Mouse (Mus musculus) stomach, embryonic 16.5 days (tissue): ENCODE measurements around the gene Barx2. TPM values are rescaled to one million over a fixed set of nuclear protein-coding genes. Genes with fewer than 3 reads are reported as not detected.
A peak's percentile ranks its signal among the peaks of the same experiment; 100 is the strongest.
"Not testable (repeated sequence)": the region's sequence is repeated elsewhere in the genome, so short reads cannot be mapped to it uniquely, and the experiment has no call there.

Source experiments
- ATAC-seq: fragments of 200-750 bp; cut with Nextera tagmentation; 2 replicates; pipeline ENCODE4 v1.8.0; 2017; ENCODE audit warnings: moderate number of reproducible peaks, moderate TSS enrichment; ENCODE audit not compliant: insufficient read depth, low FRiP score
- H3K27ac ChIP-seq: fragments of 300-500 bp; sonication (generic); 2 replicates; pipeline ENCODE4 v1.5.1; 2014; ENCODE audit warnings: low read length
- H3K27me3 ChIP-seq: fragments of 300-500 bp; sonication (generic); 2 replicates; pipeline ENCODE4 v1.6.1; 2014; ENCODE audit warnings: low read length, control low read depth, mixed read lengths; ENCODE audit not compliant: control insufficient read depth, insufficient read depth
- H3K36me3 ChIP-seq: fragments of 300-500 bp; sonication (generic); 2 replicates; pipeline ENCODE4 v1.6.1; 2014; ENCODE audit warnings: low read length; ENCODE audit not compliant: control insufficient read depth, insufficient read depth
- H3K4me1 ChIP-seq: fragments of 300-500 bp; sonication (generic); 2 replicates; pipeline ENCODE4 v1.6.1; 2014; ENCODE audit warnings: low read length, control low read depth, mixed read lengths; ENCODE audit not compliant: control insufficient read depth, insufficient read depth
- H3K4me2 ChIP-seq: fragments of 300-500 bp; sonication (generic); 2 replicates; pipeline ENCODE4 v1.6.1; 2014; ENCODE audit warnings: low read depth, low read length, mixed read lengths
- H3K4me3 ChIP-seq: fragments of 300-500 bp; sonication (generic); replicated peaks from 2 replicates; pipeline ENCODE4 v1.5.1; 2014; ENCODE audit warnings: mild to moderate bottlenecking, low read length
- H3K9ac ChIP-seq: fragments of 300-500 bp; sonication (generic); 2 replicates; pipeline ENCODE4 v1.6.1; 2014; ENCODE audit warnings: low read length
- H3K9me3 ChIP-seq: fragments of 300-500 bp; sonication (generic); replicated peaks from 2 replicates; pipeline ENCODE4 v1.6.1; 2016; ENCODE audit warnings: low read length, control low read depth; ENCODE audit not compliant: control insufficient read depth
- WGBS: fragments of 180-500 bp; shearing (Covaris S2); extraction: QIAGEN DNeasy Blood & Tissue Kit; methylation state at CpG from one replicate; pipeline ENCODE4 v1.1.7; 2014; 5-methylcytosine and 5-hydroxymethylcytosine counted together
- polyA plus RNA-seq: library from polyadenylated mRNA; unstranded; fragments of >200 nt; fragmentation: Nextera tagmentation; extraction: Ambion mirVana; gene quantifications from 2 replicates; pipeline ENCODE4 v1.2.1, GENCODE M21; 2015

Barx2 gene
- 1.4 and 2.2 TPM in 2 replicates for polyA plus RNA-seq

GRCm38 (mm10) chr9:31912921-31913738 is at the start of gene Barx2:
Barx2 (minus strand) TSS chr9:31913462.
- H3K4me1 ChIP-seq = peaks cover 8% of the 10 kb centered on the region; the same call in 1 of the 2 replicates
- H3K27me3 ChIP-seq = peaks cover 64% of the 10 kb centered on the region
- peak within 1 kb of the TSS; percentile 59 for H3K4me3 ChIP-seq
- H3K36me3 ChIP-seq = no peaks in the 10 kb centered on the region
- H3K9me3 ChIP-seq = no peaks in the 10 kb centered on the region
- H3K4me2 ChIP-seq = peak within 1 kb of the TSS; percentile 90
- peak within 1 kb of the TSS; percentile 64 for H3K9ac ChIP-seq
- H3K27ac ChIP-seq = peak within 1 kb of the TSS; percentile 5; the same call in 1 of the 2 replicates
- ATAC-seq = peak; percentile 81
- under 1% methylated on average over 74 of the region's 81 CpGs for WGBS

- H3K4me2 ChIP-seq = no peak overlapping the region
- H3K27me3 ChIP-seq = no peaks in the 10 kb centered on the region
- WGBS = 40% methylated on average over 1 of the region's 1 CpGs
- no peaks in the 10 kb centered on the region for H3K9me3 ChIP-seq
- H3K9ac ChIP-seq = no peak overlapping the region
- H3K36me3 ChIP-seq = no peaks in the 10 kb centered on the region
- H3K4me1 ChIP-seq = no peaks in the 10 kb centered on the region
- H3K27ac ChIP-seq = no peak overlapping the region
- no peak for ATAC-seq
- H3K4me3 ChIP-seq = no peak overlapping the region
Measured at GRCm38 (mm10) chr9:31962265-31962664, 49.0 kb upstream of the Barx2 start.

- Histone ChIP-seq H3K4me1 (no peaks in the 10 kb centered on the region), H3K9ac (no peak overlapping the region), H3K4me2 (no peak overlapping the region), H3K36me3 (no peaks in the 10 kb centered on the region), H3K4me3 (no peak overlapping the region), H3K27me3 (no peaks in the 10 kb centered on the region), H3K27ac (no peak overlapping the region), H3K9me3 (no peaks in the 10 kb centered on the region)
- WGBS = 63% methylated on average over 2 of the region's 2 CpGs
- no peak for ATAC-seq
Measured at GRCm38 (mm10) chr9:31960488-31960887, 47.2 kb upstream of the Barx2 start.

GRCm38 (mm10) chr9:31958120-31958519 is 44.9 kb upstream of the Barx2 start:
- no peaks in the 10 kb centered on the region for H3K36me3 ChIP-seq
- no peak overlapping the region for H3K4me3 ChIP-seq
- no peak overlapping the region for H3K27ac ChIP-seq
- no peak for ATAC-seq
- H3K27me3 ChIP-seq = no peaks in the 10 kb centered on the region
- no peaks in the 10 kb centered on the region for H3K4me1 ChIP-seq
- H3K9me3 ChIP-seq = no peaks in the 10 kb centered on the region
- no peak overlapping the region for H3K9ac ChIP-seq
- no peak overlapping the region for H3K4me2 ChIP-seq

GRCm38 (mm10) chr9:31950506-31950905 is 37.2 kb upstream of the Barx2 start:
- WGBS = 81% methylated on average over 5 of the region's 5 CpGs
- Histone ChIP-seq H3K36me3 (no peaks in the 10 kb centered on the region), H3K9ac (no peak overlapping the region), H3K4me3 (no peak overlapping the region), H3K27ac (no peak overlapping the region), H3K4me2 (no peak overlapping the region), H3K27me3 (no peaks in the 10 kb centered on the region), H3K9me3 (no peaks in the 10 kb centered on the region), H3K4me1 (no peaks in the 10 kb centered on the region)
- no peak for ATAC-seq

GRCm38 (mm10) chr9:31949031-31949430 is 35.8 kb upstream of the Barx2 start:
- Histone ChIP-seq H3K9ac (no peak overlapping the region), H3K36me3 (no peaks in the 10 kb centered on the region), H3K9me3 (no peaks in the 10 kb centered on the region), H3K27ac (no peak overlapping the region), H3K27me3 (no peaks in the 10 kb centered on the region), H3K4me1 (no peaks in the 10 kb centered on the region), H3K4me3 (no peak overlapping the region), H3K4me2 (no peak overlapping the region)
- ATAC-seq = no peak
- 80% methylated on average over 5 of the region's 5 CpGs for WGBS

- Histone ChIP-seq H3K9me3 (no peaks in the 10 kb centered on the region), H3K4me1 (no peaks in the 10 kb centered on the region), H3K27me3 (no peaks in the 10 kb centered on the region), H3K36me3 (no peaks in the 10 kb centered on the region), H3K27ac (no peak overlapping the region), H3K4me2 (no peak overlapping the region), H3K9ac (no peak overlapping the region), H3K4me3 (no peak overlapping the region)
- 78% methylated on average over 10 of the region's 10 CpGs for WGBS
- no peak for ATAC-seq
Measured at GRCm38 (mm10) chr9:31947051-31947450, 33.8 kb upstream of the Barx2 start.

GRCm38 (mm10) chr9:31942334-31942733 is 29.1 kb upstream of the Barx2 start:
- Histone ChIP-seq H3K9me3 (no peaks in the 10 kb centered on the region), H3K4me2 (no peak overlapping the region), H3K9ac (no peak overlapping the region), H3K27ac (no peak overlapping the region), H3K36me3 (no peaks in the 10 kb centered on the region), H3K4me3 (no peak overlapping the region), H3K4me1 (no peaks in the 10 kb centered on the region), H3K27me3 (no peaks in the 10 kb centered on the region)
- no peak for ATAC-seq
- WGBS = 38% methylated on average over 1 of the region's 1 CpGs

- 97% methylated on average over 13 of the region's 16 CpGs for WGBS
- not testable (repeated sequence) for H3K9me3 ChIP-seq, H3K4me3 ChIP-seq, H3K9ac ChIP-seq, H3K27me3 ChIP-seq, ATAC-seq, H3K36me3 ChIP-seq, H3K27ac ChIP-seq, H3K4me1 ChIP-seq, H3K4me2 ChIP-seq
Measured at GRCm38 (mm10) chr9:31936486-31936885, 23.2 kb upstream of the Barx2 start.
